Mouse (Mus musculus): ENCODE results near the gene Hist1h1a. TPM values are rescaled to one million over a fixed set of nuclear protein-coding genes. Genes with fewer than 3 reads are reported as not detected.

Gene Hist1h1a
- polyA plus RNA-seq, 1 experiment = not detected

Other genes starting within 250 kb of the Hist1h1a start
- 50.9 and 92.4 TPM in 2 replicates for gene Hist1h4h, start 232.6 kb upstream of the Hist1h1a start, polyA plus RNA-seq (2012; rRNA removed)
- gene Hist1h2af, start 229.8 kb upstream of the Hist1h1a start, polyA plus RNA-seq (2012; rRNA removed) = 20.4 and 27.6 TPM in 2 replicates
- 1.5 and 2.8 TPM in 2 replicates for gene Hist1h3g, start 228.2 kb upstream of the Hist1h1a start, polyA plus RNA-seq (2012; rRNA removed)
- gene Hist1h2bh, start 220.3 kb upstream of the Hist1h1a start, polyA plus RNA-seq (2012; rRNA removed) = 0.61 and 0.81 TPM in 2 replicates
- gene Hist1h3f, start 219.6 kb upstream of the Hist1h1a start, polyA plus RNA-seq (2012; rRNA removed) = 1.9 and 2.1 TPM in 2 replicates
- gene Hist1h4f, start 212.0 kb upstream of the Hist1h1a start, polyA plus RNA-seq (2012; rRNA removed) = 3.9 and 8.5 TPM in 2 replicates
- gene Hist1h1d, start 210.4 kb upstream of the Hist1h1a start, polyA plus RNA-seq (2012; rRNA removed) = 0.19 and 0.24 TPM in 2 replicates
- 11.9 and 13.2 TPM in 2 replicates for gene Hist1h3e, start 201.3 kb upstream of the Hist1h1a start, polyA plus RNA-seq (2012; rRNA removed)
- gene Hist1h2ae, start 192.4 kb upstream of the Hist1h1a start, polyA plus RNA-seq (2012; rRNA removed) = 0.49 and 1.3 TPM in 2 replicates
- gene Hist1h2bg, start 192.3 kb upstream of the Hist1h1a start, polyA plus RNA-seq (2012; rRNA removed) = 18.7 and 22.4 TPM in 2 replicates
- 2.0 and 2.9 TPM in 2 replicates for gene Hist1h2bf, start 189.5 kb upstream of the Hist1h1a start, polyA plus RNA-seq (2012; rRNA removed)
- gene Hist1h2ad, start 189.3 kb upstream of the Hist1h1a start, polyA plus RNA-seq (2012; rRNA removed) = 1.3 and 2.0 TPM in 2 replicates
- gene Hist1h3d, start 187.9 kb upstream of the Hist1h1a start, polyA plus RNA-seq (2012; rRNA removed) = 3.8 and 4.1 TPM in 2 replicates
- 6.9 and 9.6 TPM in 2 replicates for gene Hist1h4d, start 182.1 kb upstream of the Hist1h1a start, polyA plus RNA-seq (2012; rRNA removed)
- 5.4 and 9.0 TPM in 2 replicates for gene Hist1h2be, start 142.5 kb upstream of the Hist1h1a start, polyA plus RNA-seq (2012; rRNA removed)
- gene Hist1h1e, start 141.1 kb upstream of the Hist1h1a start, polyA plus RNA-seq (2012; rRNA removed) = 3.1 and 3.9 TPM in 2 replicates
- gene Hist1h2ac, start 79.7 kb upstream of the Hist1h1a start, polyA plus RNA-seq (2012; rRNA removed) = 0.32 and 0.63 TPM in 2 replicates
- gene Hist1h2bc, start 79.5 kb upstream of the Hist1h1a start, polyA plus RNA-seq (2012; rRNA removed) = 245 and 281 TPM in 2 replicates
- gene Hist1h1t, start 67.9 kb upstream of the Hist1h1a start, polyA plus RNA-seq (2012; rRNA removed) = not detected in 2 replicates
- gene Hist1h4c, start 65.2 kb upstream of the Hist1h1a start, polyA plus RNA-seq (2012; rRNA removed) = 3.9 and 6.4 TPM in 2 replicates
- 21.7 and 43.9 TPM in 2 replicates for gene Hfe, start 52.8 kb upstream of the Hist1h1a start, polyA plus RNA-seq (2012; rRNA removed)
- gene Hist1h1c, start 24.9 kb upstream of the Hist1h1a start, polyA plus RNA-seq (2012; rRNA removed) = 70.6 and 72.3 TPM in 2 replicates
- gene Hist1h3c, start 18.1 kb upstream of the Hist1h1a start, polyA plus RNA-seq (2012; rRNA removed) = 2.4 and 3.3 TPM in 2 replicates
- 2.2 and 5.9 TPM in 2 replicates for gene Hist1h2bb, start 16.9 kb upstream of the Hist1h1a start, polyA plus RNA-seq (2012; rRNA removed)
- 0.61 and 2.9 TPM in 2 replicates for gene Hist1h2ab, start 12.5 kb upstream of the Hist1h1a start, polyA plus RNA-seq (2012; rRNA removed)
- gene Hist1h3b, start 11.4 kb upstream of the Hist1h1a start, polyA plus RNA-seq (2012; rRNA removed) = 1.4 and 3.1 TPM in 2 replicates
- gene Hist1h4b, start 6.7 kb upstream of the Hist1h1a start, polyA plus RNA-seq (2012; rRNA removed) = 0.82 and 3.9 TPM in 2 replicates
- gene Hist1h4a, start 2.4 kb upstream of the Hist1h1a start, polyA plus RNA-seq (2012; rRNA removed) = 5.8 and 9.3 TPM in 2 replicates
- 2.8 and 4.3 TPM in 2 replicates for gene Hist1h3a, start 1.3 kb upstream of the Hist1h1a start, polyA plus RNA-seq (2012; rRNA removed)
- gene Trim38, start 6.2 kb downstream of the Hist1h1a start, polyA plus RNA-seq (2012; rRNA removed) = 0.10 and 0.16 TPM in 2 replicates
- 0.04 TPM in 1 of 2 replicates, not detected in the other for gene Slc17a2, start 43.3 kb downstream of the Hist1h1a start, polyA plus RNA-seq (2012; rRNA removed)
- 0.06 TPM in 1 of 2 replicates, not detected in the other for gene Slc17a3, start 75.8 kb downstream of the Hist1h1a start, polyA plus RNA-seq (2012; rRNA removed)
- gene Slc17a1, start 104.1 kb downstream of the Hist1h1a start, polyA plus RNA-seq (2012; rRNA removed) = 0.05 TPM in 1 of 2 replicates, not detected in the other
- gene Slc17a4, start 151.3 kb downstream of the Hist1h1a start, polyA plus RNA-seq (2012; rRNA removed) = 0.08 and 0.10 TPM in 2 replicates
- 0.77 TPM in 1 of 2 replicates, not detected in the other for gene Hist1h2ba, start 170.5 kb downstream of the Hist1h1a start, polyA plus RNA-seq (2012; rRNA removed)
- not detected in 2 replicates for gene Hist1h2aa, start 170.8 kb downstream of the Hist1h1a start, polyA plus RNA-seq (2012; rRNA removed)
- gene Scgn, start 227.5 kb downstream of the Hist1h1a start, polyA plus RNA-seq (2012; rRNA removed) = not detected in 2 replicates

Measured in gonadal fat pad, adult 2 months (tissue).